Mouse (Mus musculus): ENCODE measurements around the gene Adam17.

DNA sequence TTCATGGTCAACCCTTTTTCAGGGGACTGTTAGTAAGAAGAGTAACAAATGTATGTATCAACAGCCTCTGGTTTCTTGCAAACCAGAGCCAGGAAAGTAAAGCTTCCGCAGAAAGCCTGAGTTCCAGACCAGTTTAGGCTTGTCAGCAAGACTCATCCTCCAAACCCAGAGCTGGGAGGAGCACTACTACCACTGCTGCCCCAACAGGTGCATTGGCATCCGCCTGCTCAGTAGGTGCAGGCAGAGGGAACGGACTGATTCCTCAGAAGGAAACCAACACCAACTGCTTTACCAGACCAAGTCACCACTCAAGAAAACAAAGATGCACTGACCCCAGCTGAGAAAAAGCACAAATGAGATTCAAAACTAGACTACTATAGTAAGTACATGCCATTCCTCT, 10.2 kb downstream of the Adam17 start:
- TF ChIP-seq CTCF (IDR thresholded peaks at IDR 0.05; ENCODE audit: control insufficient read depth, insufficient read depth, insufficient replicate concordance, low read depth, low read length) (no peak), POLR2A (IDR thresholded peaks at IDR 0.05; ENCODE audit: control insufficient read depth, low read depth, low read length) (no peak)
